Mouse (Mus musculus) intestine, embryonic 16.5 days (tissue): ENCODE results near the gene Nras. TPM values are rescaled to one million over a fixed set of nuclear protein-coding genes. Genes with fewer than 3 reads are reported as not detected.

Experiments used
- ATAC-seq: fragments of 200-750 bp; cut with Nextera tagmentation; 2 replicates; pipeline ENCODE4 v1.8.0; 2017; ENCODE audit warnings: moderate TSS enrichment, moderate library complexity
- H3K27ac ChIP-seq: fragments of 300-500 bp; sonication (generic); 2 replicates; pipeline ENCODE4 v1.5.1; 2014; ENCODE audit warnings: mild to moderate bottlenecking, low read length
- H3K27me3 ChIP-seq: fragments of 300-500 bp; sonication (generic); replicated peaks from 2 replicates; pipeline ENCODE4 v1.6.1; 2014; ENCODE audit warnings: low read length, control low read depth, mixed read lengths; ENCODE audit not compliant: control insufficient read depth, insufficient read depth
- H3K36me3 ChIP-seq: fragments of 300-500 bp; sonication (generic); 2 replicates; pipeline ENCODE4 v1.6.1; 2014; ENCODE audit warnings: low read length, control low read depth; ENCODE audit not compliant: control insufficient read depth, insufficient read depth
- H3K4me1 ChIP-seq: fragments of 300-500 bp; sonication (generic); 2 replicates; pipeline ENCODE4 v1.6.1; 2014; ENCODE audit warnings: low read length, control low read depth, mixed read lengths; ENCODE audit not compliant: control insufficient read depth, insufficient read depth
- H3K4me2 ChIP-seq: fragments of 300-500 bp; sonication (generic); 2 replicates; pipeline ENCODE4 v1.6.1; 2014; ENCODE audit warnings: low read depth, low read length, control low read depth
- H3K4me3 ChIP-seq: fragments of 300-500 bp; sonication (generic); 2 replicates; pipeline ENCODE4 v1.5.1; 2014; ENCODE audit warnings: mild to moderate bottlenecking, low read length
- H3K9ac ChIP-seq: fragments of 300-500 bp; sonication (generic); 2 replicates; pipeline ENCODE4 v1.6.1; 2014; ENCODE audit warnings: low read depth, low read length
- H3K9me3 ChIP-seq: fragments of 300-500 bp; sonication (generic); 2 replicates; pipeline ENCODE4 v1.6.1; 2016; ENCODE audit warnings: low read length, control low read depth; ENCODE audit not compliant: control insufficient read depth
- WGBS: fragments of 180-500 bp; shearing (Covaris S2); extraction: QIAGEN DNeasy Blood & Tissue Kit; methylation state at CpG from one replicate; pipeline ENCODE4 v1.1.7; 2014; 5-methylcytosine and 5-hydroxymethylcytosine counted together
- polyA plus RNA-seq: library from polyadenylated mRNA; unstranded; fragments of >200 nt; fragmentation: Nextera tagmentation; extraction: Ambion mirVana; gene quantifications from 2 replicates; pipeline ENCODE4 v1.2.1, GENCODE M21; 2015

Gene Nras
- polyA plus RNA-seq, 1 experiment from 2014 or later = 76.1 TPM

GRCm38 (mm10) chr3:103102454-103103390 is 44.6 kb downstream of the Nras start, which contains the start of gene Dennd2c:
Dennd2c (plus strand) TSS chr3:103102604.
- WGBS = under 1% methylated on average over 71 of the region's 72 CpGs
- Histone ChIP-seq H3K4me2 (peak within 1 kb of the TSS; percentile 94), H3K36me3 (no peaks in the 10 kb centered on the region), H3K27me3 (no peaks in the 10 kb centered on the region), H3K4me1 (no peaks in the 10 kb centered on the region), H3K9me3 (no peaks in the 10 kb centered on the region), H3K27ac (no peak within 1 kb of the TSS), H3K4me3 (peak within 1 kb of the TSS; percentile 79), H3K9ac (peak within 1 kb of the TSS; percentile 82)
- ATAC-seq = peak; percentile 98

GRCm38 (mm10) chr3:103107565-103108240 is 49.6 kb downstream of the Nras start:
- ATAC-seq = no peak
- no peak overlapping the region for H3K9ac ChIP-seq
- H3K27ac ChIP-seq = no peak overlapping the region
- H3K4me1 ChIP-seq = no peaks in the 10 kb centered on the region; the same call in 1 of the 2 replicates
- WGBS = 87% methylated on average over 7 of the region's 7 CpGs
- no peak overlapping the region for H3K4me3 ChIP-seq
- H3K27me3 ChIP-seq = no peaks in the 10 kb centered on the region
- no peaks in the 10 kb centered on the region for H3K9me3 ChIP-seq
- H3K36me3 ChIP-seq = no peaks in the 10 kb centered on the region
- H3K4me2 ChIP-seq = no peak overlapping the region

GRCm38 (mm10) chr3:103112216-103112615 is 54.1 kb downstream of the Nras start:
- WGBS = 58% methylated on average over 5 of the region's 5 CpGs
- no peak overlapping the region for H3K27ac ChIP-seq
- no peak overlapping the region for H3K4me2 ChIP-seq
- H3K36me3 ChIP-seq = no peaks in the 10 kb centered on the region
- no peak for ATAC-seq
- no peak overlapping the region for H3K4me3 ChIP-seq
- no peaks in the 10 kb centered on the region for H3K9me3 ChIP-seq
- no peaks in the 10 kb centered on the region for H3K27me3 ChIP-seq
- no peak overlapping the region for H3K9ac ChIP-seq
- H3K4me1 ChIP-seq = no peaks in the 10 kb centered on the region; the same call in 1 of the 2 replicates

Other genes with a start within 250 kb of the Nras start
- gene Sycp1, start 122.2 kb upstream of the Nras start, polyA plus RNA-seq = not detected in 2 replicates
- 0.15 TPM in 1 of 2 replicates, not detected in the other for gene Nr1h5, start 94.2 kb upstream of the Nras start, polyA plus RNA-seq
- gene Sike1, start 62.6 kb upstream of the Nras start, polyA plus RNA-seq = 43.4 and 44.9 TPM in 2 replicates
- gene Csde1, start 37.9 kb upstream of the Nras start, polyA plus RNA-seq = 235 and 244 TPM in 2 replicates
- 0.11 TPM in 1 of 2 replicates, not detected in the other for gene Ampd1, start 15.7 kb downstream of the Nras start, polyA plus RNA-seq
- gene Dennd2c, start 44.3 kb downstream of the Nras start, polyA plus RNA-seq = 2.1 and 2.2 TPM in 2 replicates
- gene Bcas2, start 113.4 kb downstream of the Nras start, polyA plus RNA-seq = 153 and 173 TPM in 2 replicates
- 11.6 and 12.3 TPM in 2 replicates for gene Trim33, start 221.0 kb downstream of the Nras start, polyA plus RNA-seq